Mouse (Mus musculus) myocyte (in vitro differentiated cells): ENCODE measurements at regions not wholly inside any gene's neighbourhood (a gene's known extent, or its start where the extent isn't known, plus 50 kb on each side); places are given as distances from the start of the nearest gene placed in this dataset.

Experiments
- MAX ChIP-seq: IDR thresholded peaks from one replicate; pipeline ENCODE4 v1.6.1; 2011; ENCODE audit warnings: low read depth, mild to moderate bottlenecking, control low read depth
- TCF12 ChIP-seq: IDR thresholded peaks from one replicate; pipeline ENCODE4 v1.6.1; 2011; ENCODE audit warnings: mild to moderate bottlenecking, control low read depth; ENCODE audit not compliant: poor library complexity, insufficient read depth, severe bottlenecking

DNA sequence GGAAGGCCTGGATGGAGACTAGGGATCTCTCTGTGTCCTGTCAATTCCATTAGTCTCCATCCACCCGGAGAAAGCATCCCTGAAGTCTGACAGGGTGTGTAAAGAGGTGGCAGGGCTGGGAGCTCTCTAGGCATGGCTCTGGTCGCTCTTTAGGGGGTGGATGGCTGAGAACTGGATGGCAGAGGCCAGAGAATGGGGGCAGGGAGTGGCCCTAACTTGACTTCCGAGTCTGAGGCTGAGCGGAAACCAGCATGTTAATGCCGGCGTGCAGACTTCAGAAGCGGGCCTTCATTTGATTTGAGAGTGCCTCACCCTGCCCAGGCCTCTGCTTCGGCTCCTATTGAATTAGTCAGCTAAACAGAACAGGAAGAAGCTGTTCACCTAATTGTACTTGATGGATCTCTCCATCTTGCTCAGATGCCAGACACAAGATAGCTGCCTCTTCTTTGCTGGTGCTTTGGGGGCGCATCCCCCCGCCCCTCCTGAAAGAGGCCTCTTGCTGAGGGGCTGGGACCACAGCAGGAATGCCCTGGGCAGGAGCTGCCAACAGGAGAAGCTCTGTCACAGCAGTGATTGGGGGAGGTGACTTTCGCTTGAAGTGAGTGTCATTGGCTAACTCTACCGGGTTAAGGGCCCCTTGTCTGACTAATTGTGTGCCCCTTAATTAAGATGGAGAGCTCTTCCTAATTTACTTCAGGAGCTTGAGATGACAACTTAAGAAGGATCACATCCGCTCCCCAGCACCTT lies 104.2 kb downstream of the Bms1 start:
- no peak for TF ChIP-seq TCF12
- no peak for TF ChIP-seq MAX
